Mouse (Mus musculus): ENCODE data around the gene Tmem114. TPM values are rescaled to one million over a fixed set of nuclear protein-coding genes. Genes with fewer than 3 reads are reported as not detected.

The Tmem114 gene
- polyA plus RNA-seq (2014; fragmentation: Illumina TruSeq; extraction: RNeasy Lipid Tissue Mini Kit (QIAGEN cat#74804); ENCODE audit: low read depth, low replicate concordance): not detected

GRCm38 (mm10) chr16:8424971-8425330 is at the start of gene Tmem114:
Tmem114 (minus strand) TSS chr16:8425136.

DNA sequence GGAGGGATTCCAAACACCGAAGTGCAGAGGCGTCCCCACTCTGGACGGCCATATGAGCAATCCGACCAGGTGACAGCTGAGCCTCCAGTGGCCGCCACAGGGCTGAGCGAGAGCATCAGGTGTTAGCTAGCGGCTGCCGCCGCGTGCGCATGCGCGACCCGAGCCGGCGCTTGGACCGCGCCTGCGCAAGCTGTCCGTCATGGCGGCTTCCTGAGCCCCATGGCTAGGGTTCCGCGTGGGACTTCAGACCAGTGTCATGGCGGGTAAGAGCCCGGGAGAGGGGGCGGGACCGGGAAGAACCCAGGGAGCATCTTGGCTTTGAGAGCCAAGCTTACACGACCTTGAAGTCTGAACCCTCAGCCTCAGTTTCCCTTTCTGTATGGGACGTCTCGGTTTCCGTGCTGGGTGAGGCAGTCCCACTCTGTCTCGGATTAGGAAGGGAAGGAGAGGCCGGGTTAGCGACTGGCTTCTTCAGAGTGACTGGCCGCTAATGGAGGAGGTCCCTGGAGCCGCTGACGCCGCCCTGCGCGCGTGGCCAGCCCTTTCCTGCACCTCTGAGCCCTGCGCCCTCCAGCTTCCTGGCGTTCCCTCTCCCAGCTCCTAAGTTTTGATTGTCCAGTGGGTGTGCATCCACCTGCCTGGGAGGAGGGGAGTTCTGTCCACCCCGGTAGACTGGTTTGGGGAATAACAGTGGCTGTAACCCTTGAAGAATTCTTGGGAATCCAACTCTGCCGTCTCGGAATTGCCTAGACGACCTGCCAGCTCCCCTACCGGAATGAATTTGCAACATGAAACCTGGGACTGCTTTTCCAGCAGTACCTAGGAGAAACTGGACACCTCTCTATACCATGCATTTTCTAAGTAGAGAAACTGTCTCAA is 45.9 kb upstream of the Tmem114 start, which contains the start of gene Mettl22:
Gene Mettl22, plus strand, starts transcription at position 186 of the 879 bp plus-strand sequence.

Other genes starting within 250 kb of the Tmem114 start
- 8.3 TPM for gene Mettl22, start 45.7 kb upstream of the Tmem114 start, polyA plus RNA-seq (2014; fragmentation: Illumina TruSeq; extraction: RNeasy Lipid Tissue Mini Kit (QIAGEN cat#74804); ENCODE audit: low read depth, low replicate concordance)
- 24.0 TPM for gene Abat, start 88.3 kb upstream of the Tmem114 start, polyA plus RNA-seq (2014; fragmentation: Illumina TruSeq; extraction: RNeasy Lipid Tissue Mini Kit (QIAGEN cat#74804); ENCODE audit: low read depth, low replicate concordance)
- 124 TPM for gene Pmm2, start 212.5 kb upstream of the Tmem114 start, polyA plus RNA-seq (2014; fragmentation: Illumina TruSeq; extraction: RNeasy Lipid Tissue Mini Kit (QIAGEN cat#74804); ENCODE audit: low read depth, low replicate concordance)
- 6.8 TPM for gene Tmem186, start 212.6 kb upstream of the Tmem114 start, polyA plus RNA-seq (2014; fragmentation: Illumina TruSeq; extraction: RNeasy Lipid Tissue Mini Kit (QIAGEN cat#74804); ENCODE audit: low read depth, low replicate concordance)
- 8.9 TPM for gene Carhsp1, start 247.0 kb upstream of the Tmem114 start, polyA plus RNA-seq (2014; fragmentation: Illumina TruSeq; extraction: RNeasy Lipid Tissue Mini Kit (QIAGEN cat#74804); ENCODE audit: low read depth, low replicate concordance)

Measured in testis, adult 10 weeks (tissue).